Mouse (Mus musculus): Measurements from ENCODE around the gene Gm28048. TPM values are rescaled to one million over a fixed set of nuclear protein-coding genes. Genes with fewer than 3 reads are reported as not detected.

Gene Gm28048
- polyA plus RNA-seq, 1 experiment from 2014 or later, result 3.0 TPM

- Histone ChIP-seq H3K4me1 (peaks cover 3% of the 10 kb centered on the region; the same call in 1 of the 2 replicates), H3K27ac (replicated peaks) (no peak overlapping the region), H3K4me3 (no peak overlapping the region), H3K9me3 (replicated peaks) (no peaks in the 10 kb centered on the region), H3K36me3 (peaks cover 4% of the 10 kb centered on the region; the same call in 1 of the 2 replicates), H3K27me3 (ENCODE audit: low read depth, poor library complexity, severe bottlenecking) (no peaks in the 10 kb centered on the region)
- 92% methylated on average over 2 of the region's 2 CpGs for WGBS
- no peak for DNase-seq (ENCODE audit: low spot score)
Observed at GRCm38 (mm10) chr11:22931320-22931905, 50.5 kb downstream of the Gm28048 start.

DNA sequence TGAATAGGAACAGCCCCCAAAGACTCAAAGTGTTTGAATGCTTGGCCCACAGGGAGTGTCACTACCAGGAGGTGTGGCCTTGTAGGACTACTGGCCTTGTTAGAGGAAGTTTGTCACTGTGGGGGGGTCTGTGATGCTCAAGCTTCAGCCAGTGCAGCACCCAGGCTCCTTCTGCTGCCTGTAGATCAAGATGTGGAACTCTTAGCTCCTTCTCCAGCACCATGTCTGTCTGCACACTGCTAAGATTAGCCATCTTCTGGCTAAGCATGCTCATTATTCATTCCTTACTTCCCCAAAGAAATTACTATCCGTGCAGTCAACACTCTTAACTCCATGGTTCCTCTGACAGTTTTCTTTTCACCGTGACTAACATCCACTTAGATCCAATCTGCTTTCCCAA lies 51.8 kb downstream of the Gm28048 start:
- H3K36me3 ChIP-seq, result peaks cover 4% of the 10 kb centered on the region; the same call in 1 of the 2 replicates

GRCm38 (mm10) chr11:22928586-22929169 lies 53.2 kb downstream of the Gm28048 start:
- Histone ChIP-seq H3K27me3 (ENCODE audit: low read depth, poor library complexity, severe bottlenecking) (no peaks in the 10 kb centered on the region), H3K36me3 (peaks cover 4% of the 10 kb centered on the region; the same call in 1 of the 2 replicates)
- 92% methylated on average over 8 of the region's 8 CpGs for WGBS

More for the DNA sequence above, 51.8 kb downstream of the Gm28048 start:
- Histone ChIP-seq H3K9me3 (replicated peaks) (no peaks in the 10 kb centered on the region), H3K27me3 (ENCODE audit: low read depth, poor library complexity, severe bottlenecking) (no peaks in the 10 kb centered on the region), H3K27ac (replicated peaks) (no peak overlapping the region), H3K4me3 (no peak overlapping the region), H3K4me1 (no peaks in the 10 kb centered on the region)
- no peak for DNase-seq (ENCODE audit: low spot score)
- 78% methylated on average over 2 of the region's 2 CpGs for WGBS

DNA sequence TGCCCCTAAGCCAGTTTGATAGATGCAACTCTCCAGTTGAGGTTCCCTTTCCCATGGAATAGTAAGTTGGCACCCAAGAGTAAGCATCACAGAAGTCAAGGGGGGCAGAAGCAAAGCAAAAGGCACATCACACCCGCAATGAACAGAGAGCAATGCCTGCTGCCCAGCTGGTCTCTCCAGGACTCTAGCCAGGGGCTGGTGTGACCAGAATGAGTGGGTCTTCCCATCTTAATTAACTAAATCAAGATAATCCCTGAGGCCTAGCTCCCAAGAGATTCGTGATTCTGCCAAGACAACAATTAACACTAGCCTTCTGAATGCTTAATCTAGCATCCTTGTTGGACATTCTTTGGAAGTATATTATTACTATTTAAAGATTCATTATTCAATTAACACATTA lies 58.3 kb downstream of the Gm28048 start:
- Histone ChIP-seq H3K27ac (replicated peaks) (no peak overlapping the region), H3K4me1 (no peaks in the 10 kb centered on the region), H3K9me3 (replicated peaks) (no peaks in the 10 kb centered on the region), H3K27me3 (ENCODE audit: low read depth, poor library complexity, severe bottlenecking) (no peaks in the 10 kb centered on the region), H3K4me3 (no peak overlapping the region), H3K36me3 (no peaks in the 10 kb centered on the region)
- 77% methylated on average over 2 of the region's 2 CpGs for whole genome bisulfite sequencing
- no peak for DNase-seq (ENCODE audit: low spot score)

More at GRCm38 (mm10) chr11:22928586-22929169, 53.2 kb downstream of the Gm28048 start:
- Histone ChIP-seq H3K27ac (replicated peaks) (no peak overlapping the region), H3K4me1 (no peaks in the 10 kb centered on the region), H3K9me3 (replicated peaks) (no peaks in the 10 kb centered on the region), H3K4me3 (no peak overlapping the region)
- DNase-seq (ENCODE audit: low spot score), result no peak

DNA sequence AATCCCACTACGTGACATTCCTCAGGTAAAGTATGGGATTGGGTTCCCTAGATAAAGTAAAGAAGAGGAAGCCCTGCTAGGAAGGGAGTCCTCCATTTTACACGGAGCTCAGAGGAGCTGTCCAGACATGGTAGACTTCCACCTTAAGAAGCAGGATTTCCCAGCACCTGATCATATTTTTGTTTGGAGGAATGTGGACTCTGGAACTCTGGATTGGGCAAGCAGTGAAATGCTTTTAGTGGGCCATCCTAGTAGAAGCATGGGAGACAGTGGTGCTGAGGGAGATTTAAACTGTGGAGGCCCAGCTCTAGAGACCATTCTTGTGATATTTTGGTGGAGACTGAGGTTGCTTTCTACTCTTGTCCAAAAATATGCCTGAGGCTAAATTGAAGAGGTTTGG lies 59.3 kb downstream of the Gm28048 start:
- Histone ChIP-seq H3K9me3 (replicated peaks) (no peaks in the 10 kb centered on the region), H3K4me3 (no peak overlapping the region), H3K4me1 (peaks cover 7% of the 10 kb centered on the region; the same call in 1 of the 2 replicates), H3K27me3 (ENCODE audit: low read depth, poor library complexity, severe bottlenecking) (no peaks in the 10 kb centered on the region), H3K36me3 (0 out of 2 replicates have a peak, but pooled peaks cover 3% of the 10 kb centered on the region), H3K27ac (replicated peaks) (no peak overlapping the region)
- DNase-seq (ENCODE audit: low spot score), result no peak
- WGBS, result 95% methylated on average over 2 of the region's 2 CpGs

DNA sequence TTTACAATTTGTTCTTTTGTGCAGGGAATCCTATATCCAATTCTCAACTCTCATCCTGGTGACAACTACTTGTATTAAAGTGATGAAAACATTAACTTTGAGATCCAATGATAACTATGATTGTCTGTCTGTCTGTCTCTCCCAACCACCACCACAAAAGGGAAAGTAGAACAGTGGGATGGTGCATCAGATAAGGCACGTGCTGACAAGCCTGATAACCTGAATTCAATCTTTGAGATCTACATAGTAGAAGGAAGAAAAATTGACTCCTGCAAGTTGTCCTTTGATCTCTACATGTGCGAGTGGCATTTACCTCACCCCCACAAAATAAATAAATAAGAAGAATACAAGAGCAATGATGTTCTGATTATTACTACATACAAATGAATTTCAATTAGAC lies 62.6 kb downstream of the Gm28048 start:
- 79% methylated on average over 2 of the region's 2 CpGs for WGBS
- H3K27me3 ChIP-seq (ENCODE audit: low read depth, poor library complexity, severe bottlenecking), result no peaks in the 10 kb centered on the region
- peaks cover 7% of the 10 kb centered on the region; the same call in 1 of the 2 replicates for H3K4me1 ChIP-seq
- H3K36me3 ChIP-seq, result 0 out of 2 replicates have a peak, but pooled peaks cover 7% of the 10 kb centered on the region
- DNase-seq (ENCODE audit: low spot score), result no peak
- H3K27ac ChIP-seq (replicated peaks), result no peak overlapping the region
- H3K4me3 ChIP-seq, result no peak overlapping the region
- no peaks in the 10 kb centered on the region for H3K9me3 ChIP-seq (replicated peaks)

GRCm38 (mm10) chr11:22917786-22918185 lies 64.1 kb downstream of the Gm28048 start:
- no peak overlapping the region for H3K4me3 ChIP-seq

DNA sequence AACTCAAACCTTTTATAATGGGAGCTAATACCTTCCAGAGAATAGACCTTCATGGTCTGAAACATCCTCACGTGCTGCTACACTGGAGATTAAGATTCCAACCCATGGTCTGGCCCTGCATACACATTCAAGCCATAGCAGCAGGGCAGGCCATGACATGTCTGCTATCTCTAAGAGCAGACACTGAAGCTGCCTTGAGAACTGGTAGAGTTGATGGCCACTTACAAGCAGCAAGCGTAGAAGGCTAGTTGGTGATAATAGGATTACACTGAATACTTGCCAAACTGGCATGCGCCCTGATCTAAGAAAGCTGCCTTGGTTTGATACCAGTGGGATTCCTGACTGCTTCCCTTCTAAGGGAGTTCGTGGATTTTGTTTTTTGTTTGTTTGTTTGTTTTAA lies 68.1 kb downstream of the Gm28048 start:
- Histone ChIP-seq H3K9me3 (replicated peaks) (no peaks in the 10 kb centered on the region), H3K27ac (replicated peaks) (no peak overlapping the region), H3K27me3 (ENCODE audit: low read depth, poor library complexity, severe bottlenecking) (no peaks in the 10 kb centered on the region), H3K4me1 (peaks cover 7% of the 10 kb centered on the region; the same call in 1 of the 2 replicates), H3K36me3 (0 out of 2 replicates have a peak, but pooled peaks cover 7% of the 10 kb centered on the region), H3K4me3 (no peak overlapping the region)
- DNase-seq (ENCODE audit: low spot score), result no peak
- WGBS, result 76% methylated on average over 4 of the region's 4 CpGs

More at GRCm38 (mm10) chr11:22917786-22918185, 64.1 kb downstream of the Gm28048 start:
- no peak for DNase-seq (ENCODE audit: low spot score)
- WGBS, result 87% methylated on average over 7 of the region's 7 CpGs
- no peak overlapping the region for H3K27ac ChIP-seq (replicated peaks)
- H3K9me3 ChIP-seq (replicated peaks), result no peaks in the 10 kb centered on the region
- 0 out of 2 replicates have a peak, but pooled peaks cover 7% of the 10 kb centered on the region for H3K36me3 ChIP-seq
- peaks cover 7% of the 10 kb centered on the region; the same call in 1 of the 2 replicates for H3K4me1 ChIP-seq
- H3K27me3 ChIP-seq (ENCODE audit: low read depth, poor library complexity, severe bottlenecking), result no peaks in the 10 kb centered on the region

DNA sequence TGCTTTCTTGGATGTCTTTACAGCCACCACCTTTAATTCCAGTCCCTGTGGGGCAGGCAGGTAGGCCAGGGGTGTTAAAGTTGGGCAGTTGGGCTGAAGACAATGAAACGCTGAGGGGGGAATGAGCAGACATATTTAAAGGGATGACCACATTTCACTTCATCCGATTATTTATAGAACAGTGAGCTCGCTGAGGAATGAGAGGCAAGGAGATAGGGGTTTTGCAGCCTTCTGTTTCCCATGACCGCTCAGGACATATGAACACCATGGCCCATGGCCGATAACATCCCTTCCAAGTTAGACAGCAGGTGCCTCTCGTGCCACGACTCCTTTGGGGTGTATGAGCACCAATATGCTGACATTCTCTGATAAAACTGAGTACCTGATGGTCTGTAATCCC lies 70.1 kb downstream of the Gm28048 start:
- Histone ChIP-seq H3K9me3 (replicated peaks) (no peaks in the 10 kb centered on the region), H3K4me1 (no peaks in the 10 kb centered on the region)
- WGBS, result 96% methylated on average over 7 of the region's 7 CpGs

GRCm38 (mm10) chr11:22906453-22906865 lies 75.4 kb downstream of the Gm28048 start:
- no peak for DNase-seq (ENCODE audit: low spot score)
- Histone ChIP-seq H3K27ac (replicated peaks) (no peak overlapping the region), H3K4me1 (no peaks in the 10 kb centered on the region), H3K36me3 (no peaks in the 10 kb centered on the region), H3K27me3 (ENCODE audit: low read depth, poor library complexity, severe bottlenecking) (no peaks in the 10 kb centered on the region), H3K9me3 (replicated peaks) (no peaks in the 10 kb centered on the region), H3K4me3 (no peak overlapping the region)

More for the DNA sequence above, 70.1 kb downstream of the Gm28048 start:
- no peak for DNase-seq (ENCODE audit: low spot score)
- Histone ChIP-seq H3K36me3 (no peaks in the 10 kb centered on the region), H3K27me3 (ENCODE audit: low read depth, poor library complexity, severe bottlenecking) (no peaks in the 10 kb centered on the region), H3K27ac (replicated peaks) (no peak overlapping the region), H3K4me3 (no peak overlapping the region)

- Histone ChIP-seq H3K27me3 (ENCODE audit: low read depth, poor library complexity, severe bottlenecking) (no peaks in the 10 kb centered on the region), H3K27ac (replicated peaks) (no peak overlapping the region), H3K36me3 (peaks cover 18% of the 10 kb centered on the region), H3K9me3 (replicated peaks) (no peaks in the 10 kb centered on the region), H3K4me1 (no peaks in the 10 kb centered on the region), H3K4me3 (no peak overlapping the region)
- 91% methylated on average over 2 of the region's 2 CpGs for WGBS
- no peak for DNase-seq (ENCODE audit: low spot score)
Observed at GRCm38 (mm10) chr11:22902923-22903322, 79.0 kb downstream of the Gm28048 start.

DNA sequence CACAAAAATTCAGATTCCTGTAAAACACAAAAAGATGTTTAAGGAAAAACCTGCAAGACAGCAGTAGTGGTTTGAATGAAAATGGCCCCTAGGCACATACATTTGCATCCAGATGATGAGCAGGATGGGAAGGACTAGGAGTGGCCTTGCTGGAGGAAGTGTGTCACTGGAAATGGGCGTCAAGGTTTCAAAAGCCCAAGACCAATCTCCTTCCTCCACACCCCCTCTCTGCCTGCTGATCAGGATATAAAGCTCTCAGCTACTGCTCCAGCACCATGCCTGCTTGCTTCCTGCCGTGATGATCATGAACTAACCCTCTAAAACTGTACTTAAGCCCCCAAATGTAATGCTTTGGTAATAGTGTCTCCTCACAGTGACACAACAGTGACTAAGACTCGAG lies 81.8 kb downstream of the Gm28048 start:
- no peak overlapping the region for H3K4me3 ChIP-seq
- H3K4me1 ChIP-seq, result no peaks in the 10 kb centered on the region
- WGBS, result 88% methylated on average over 3 of the region's 3 CpGs
- H3K27me3 ChIP-seq (ENCODE audit: low read depth, poor library complexity, severe bottlenecking), result no peaks in the 10 kb centered on the region
- H3K27ac ChIP-seq (replicated peaks), result no peak overlapping the region
- peaks cover 20% of the 10 kb centered on the region for H3K36me3 ChIP-seq
- no peaks in the 10 kb centered on the region for H3K9me3 ChIP-seq (replicated peaks)
- no peak for DNase-seq (ENCODE audit: low spot score)

DNA sequence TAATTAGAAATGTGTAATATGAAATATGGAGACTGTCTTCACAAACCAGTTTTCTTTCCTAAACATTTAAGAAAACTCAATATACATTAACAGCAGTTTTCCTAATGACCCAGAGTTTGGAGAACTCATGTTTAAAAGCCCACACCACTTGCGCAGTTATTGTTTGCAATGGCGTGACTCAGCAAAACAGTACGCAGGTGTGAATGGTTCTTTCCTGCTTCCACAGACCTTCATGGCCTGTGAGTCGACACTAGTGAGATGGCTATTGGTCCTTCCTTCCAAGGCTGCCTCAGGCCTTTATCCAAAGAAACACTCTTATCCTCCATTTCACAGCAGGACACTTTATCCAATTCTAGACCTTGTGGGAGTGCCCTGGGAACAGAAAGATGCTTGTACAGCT lies 84.2 kb downstream of the Gm28048 start:
- DNase-seq (ENCODE audit: low spot score), result no peak
- no peak overlapping the region for H3K4me3 ChIP-seq
- H3K4me1 ChIP-seq, result no peaks in the 10 kb centered on the region
- WGBS, result 93% methylated on average over 4 of the region's 4 CpGs
- H3K27me3 ChIP-seq (ENCODE audit: low read depth, poor library complexity, severe bottlenecking), result no peaks in the 10 kb centered on the region
- H3K36me3 ChIP-seq, result peaks cover 20% of the 10 kb centered on the region
- no peaks in the 10 kb centered on the region for H3K9me3 ChIP-seq (replicated peaks)
- H3K27ac ChIP-seq (replicated peaks), result no peak overlapping the region
